Mouse (Mus musculus) heart, postnatal 14 days (tissue): ENCODE data around the gene Gnaq. TPM values are rescaled to one million over a fixed set of nuclear protein-coding genes. Genes with fewer than 3 reads are reported as not detected.
A peak's percentile ranks its signal among the peaks of the same experiment; 100 is the strongest.
"Not testable (repeated sequence)": the region's sequence is repeated elsewhere in the genome, so short reads cannot be mapped to it uniquely, and the experiment has no call there.

Source experiments
- DNase-seq, 2 experiments: peaks; one replicate each; pipeline ENCODE4 v3.0.0; 2021 to 2022
- intact Hi-C: fragments of 180-260 bp; cut with DNase I; formaldehyde crosslinking; loops from one replicate; pipeline ENCODE4 v1.15.1; 2025
- long read RNA-seq, 2 experiments: library from polyadenylated mRNA; stranded (forward); transcript quantifications; one replicate each; pipeline ENCODE4 v2.0.0; 2021
- total RNA-seq, 2 experiments: library from RNA; stranded (reverse); gene quantifications; 2 replicates each; pipeline ENCODE4 v1.2.3; 2021

Gene Gnaq
- total RNA-seq: 10 to 100 TPM; 29.7 to 34.2 TPM
- long read RNA-seq, experiment 1, full-length matches to known transcripts: 2 of 11 reads
- long read RNA-seq, experiment 1, partial matches to known transcripts: 0 of 11 reads
- long read RNA-seq, experiment 1, other reads (novel, unspliced or antisense): 9 of 11 reads
- long read RNA-seq, experiment 2, partial matches to known transcripts: 0 of 5 reads
- long read RNA-seq, experiment 2, other reads (novel, unspliced or antisense): 5 of 5 reads

- no peak for DNase-seq
- intact Hi-C loops: loop anchor here (5.0 kb wide), 3 partner anchors 65 to 195 kb away; no protein-coding TSS in a partner anchor
Measured at GRCm38 (mm10) chr19:16132791-16132864, at the start of gene Gnaq. Gene Gnaq (plus strand): TSS chr19:16132831.

- intact Hi-C loops: not testable (repeated sequence)
- peak in 1 of 2 experiments; percentile 11 for DNase-seq
Measured at GRCm38 (mm10) chr19:16083981-16084630, 48.5 kb upstream of the Gnaq start.

GRCm38 (mm10) chr19:16085248-16085647 is 47.4 kb upstream of the Gnaq start:
- intact Hi-C loops: no loop called here

GRCm38 (mm10) chr19:16086154-16086553 is 46.5 kb upstream of the Gnaq start:
- intact Hi-C loops: no loop called here
- DNase-seq: no peak

More at GRCm38 (mm10) chr19:16085248-16085647, 47.4 kb upstream of the Gnaq start:
- no peak for DNase-seq

GRCm38 (mm10) chr19:16086581-16086980 is 46.0 kb upstream of the Gnaq start:
- intact Hi-C loops: no loop called here
- DNase-seq: no peak

- DNase-seq: no peak
- intact Hi-C loops: no loop called here
Measured at GRCm38 (mm10) chr19:16087391-16087790, 45.2 kb upstream of the Gnaq start.

GRCm38 (mm10) chr19:16093616-16094015 is 39.0 kb upstream of the Gnaq start:
- intact Hi-C loops: no loop called here

GRCm38 (mm10) chr19:16109901-16110300 is 22.7 kb upstream of the Gnaq start:
- DNase-seq: no peak
- intact Hi-C loops: loop anchor here (5.0 kb wide), 1 partner anchor 43 kb away; no protein-coding TSS in a partner anchor

More at GRCm38 (mm10) chr19:16093616-16094015, 39.0 kb upstream of the Gnaq start:
- no peak for DNase-seq

GRCm38 (mm10) chr19:16110670-16111069 is 22.0 kb upstream of the Gnaq start:
- intact Hi-C loops: loop anchor here (5.0 kb wide), 1 partner anchor 43 kb away; no protein-coding TSS in a partner anchor
- DNase-seq: no peak

GRCm38 (mm10) chr19:16113295-16113694 is 19.3 kb upstream of the Gnaq start:
- intact Hi-C loops: loop anchor here (5.0 kb wide), 1 partner anchor 46 kb away; no protein-coding TSS in a partner anchor
- peak; percentile 55 to 80 for DNase-seq

GRCm38 (mm10) chr19:16118421-16118820 is 14.2 kb upstream of the Gnaq start:
- DNase-seq: no peak
- intact Hi-C loops: no loop called here

GRCm38 (mm10) chr19:16121301-16121700 is 11.3 kb upstream of the Gnaq start:
- intact Hi-C loops: no loop called here
- DNase-seq: no peak

- peak in 1 of 2 experiments; percentile 31 for DNase-seq
- intact Hi-C loops: no loop called here
Measured at GRCm38 (mm10) chr19:16128715-16129114, 3.9 kb upstream of the Gnaq start.

- intact Hi-C loops: no loop called here
- DNase-seq: no peak
Measured at GRCm38 (mm10) chr19:16129171-16129570, 3.5 kb upstream of the Gnaq start.

GRCm38 (mm10) chr19:16130476-16130875 is 2.2 kb upstream of the Gnaq start:
- no peak for DNase-seq
- intact Hi-C loops: loop anchor here (2.0 to 5.0 kb wide), 4 partner anchors 66 to 197 kb away; no protein-coding TSS in a partner anchor

- intact Hi-C loops: loop anchor here (2.0 to 5.0 kb wide), 4 partner anchors 65 to 195 kb away; no protein-coding TSS in a partner anchor
- no peak for DNase-seq
Measured at GRCm38 (mm10) chr19:16131831-16132230, 800 bp upstream of the Gnaq start.

GRCm38 (mm10) chr19:16132340-16132790 is 266 bp upstream of the Gnaq start:
- peak; percentile 94 to 97 for DNase-seq
- intact Hi-C loops: loop anchor here (5.0 kb wide), 3 partner anchors 65 to 195 kb away; no protein-coding TSS in a partner anchor

- intact Hi-C loops: loop anchor here (5.0 kb wide), 3 partner anchors 64 to 194 kb away; no protein-coding TSS in a partner anchor
- DNase-seq: peak; percentile 71 to 77
Measured at GRCm38 (mm10) chr19:16132865-16133720, 462 bp downstream of the Gnaq start.

GRCm38 (mm10) chr19:16133721-16134570 is 1.3 kb downstream of the Gnaq start:
- intact Hi-C loops: loop anchor here (5.0 kb wide), 3 partner anchors 63 to 193 kb away; no protein-coding TSS in a partner anchor
- no peak for DNase-seq

- intact Hi-C loops: no loop called here
- DNase-seq: no peak
Measured at GRCm38 (mm10) chr19:16138064-16138580, 5.5 kb downstream of the Gnaq start.
